Mouse (Mus musculus): ENCODE results near the gene Zbtb25.

Zbtb25 gene

DNA sequence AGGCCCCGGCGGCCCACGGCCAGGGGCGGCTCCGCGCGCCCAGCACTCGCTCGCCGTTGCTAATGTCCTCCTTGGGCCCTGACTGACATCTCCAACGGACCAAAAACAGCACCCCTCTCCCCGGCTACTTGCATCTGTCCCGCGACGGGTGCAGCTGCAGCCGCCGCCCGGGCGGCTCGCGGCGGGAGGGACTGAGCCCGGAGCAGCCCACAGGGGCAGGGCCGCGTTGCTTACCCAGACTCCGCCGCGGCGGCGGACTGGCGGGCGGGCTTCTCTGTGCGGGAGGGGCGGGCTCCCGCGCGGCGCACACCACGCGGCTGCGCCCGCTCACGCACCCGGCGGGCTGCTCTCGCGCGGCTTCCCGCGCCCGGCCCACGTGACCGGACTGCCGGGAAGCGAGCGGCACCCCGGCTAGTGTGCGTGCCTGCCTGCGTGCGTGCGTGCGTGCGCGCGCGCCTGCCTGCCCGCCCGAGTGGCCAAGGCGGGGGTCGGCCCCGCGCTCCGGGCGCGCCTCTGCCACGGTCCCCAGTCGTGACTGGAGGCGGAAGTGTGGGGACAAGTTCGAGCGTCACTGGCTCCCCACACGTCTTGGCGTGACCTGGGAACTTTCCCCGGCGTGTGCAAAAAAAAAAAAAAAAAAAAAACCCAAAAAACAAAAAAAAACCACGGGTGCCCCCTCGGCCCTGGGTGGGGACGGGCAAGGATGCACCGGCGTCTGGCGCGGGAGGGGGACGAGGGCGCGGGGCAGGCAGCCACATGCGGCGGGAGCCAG, at the start of gene Zbtb25:
TSS of gene Zbtb25 (minus strand) at position 397 of the 772 bp plus-strand sequence.
- CTCF ChIA-PET: interaction anchor here in 3 of 4 experiments (0.6 to 1.0 kb wide), 4 partner anchors 15 to 173 kb away, joined by 3 to 4 read pairs (median 4); no protein-coding TSS in a partner anchor
- POLR2A ChIA-PET: interaction anchor here in 3 of 4 experiments (0.8 to 4.7 kb wide), 7 partner anchors 11 to 700 kb away, joined by 3 to 38 read pairs (median 5); partner anchors contain the start of gene Wdr89 (in 1 of the 3)

DNA sequence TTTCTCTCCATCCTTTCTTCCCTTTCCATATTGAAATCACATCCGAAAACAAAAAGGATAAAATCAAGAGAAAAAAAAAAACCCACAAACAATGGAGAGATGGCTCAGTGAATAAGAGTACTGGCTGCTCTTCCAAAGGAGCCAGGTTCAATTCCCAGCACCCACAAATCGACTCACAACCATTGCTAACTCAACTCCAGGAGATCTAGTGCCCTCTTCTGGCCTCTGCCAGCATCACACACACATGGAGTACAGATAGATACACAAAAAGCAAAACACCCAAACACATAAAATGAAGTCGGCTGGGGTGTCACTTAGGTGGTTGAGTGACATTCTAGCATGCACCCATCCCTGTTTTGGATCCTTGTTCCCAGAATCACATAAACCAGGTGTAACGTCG, 48.9 kb upstream of the Zbtb25 start:
- POLR2A ChIA-PET: interaction anchor here in 3 of 4 experiments (0.7 to 2.1 kb wide), 9 partner anchors 8 to 51 kb away, joined by 3 to 8 read pairs (median 4); partner anchors contain the start of gene Hspa2 (in 3 of the 3)
- CTCF ChIA-PET: interaction anchor here in 2 of 4 experiments (0.7 to 1.4 kb wide), 2 partner anchors 77 to 173 kb away, joined by 3 read pairs; no protein-coding TSS in a partner anchor

DNA sequence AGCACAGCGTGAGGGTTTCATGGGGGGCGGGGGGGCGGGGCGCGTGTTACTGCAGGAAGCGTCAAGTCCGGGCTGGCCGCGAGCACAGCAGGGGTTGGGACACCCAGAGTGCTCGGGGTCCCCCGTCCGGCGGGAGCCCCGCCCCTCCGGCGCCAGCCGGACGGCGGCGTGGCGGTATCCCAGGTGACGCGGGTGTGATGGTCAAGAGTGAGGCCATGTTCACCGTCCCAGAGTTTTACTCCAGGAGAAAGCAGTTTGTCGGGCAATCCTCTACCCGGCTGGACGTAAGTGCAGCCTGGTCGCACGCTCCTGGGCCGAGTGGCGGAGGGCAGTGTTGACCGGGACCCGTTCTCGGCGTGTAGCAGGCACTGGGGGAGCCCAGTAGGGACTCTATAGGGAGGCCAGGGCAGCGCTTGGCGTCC, 48.0 kb upstream of the Zbtb25 start, which contains the start of gene Ppp1r36:
TSS of gene Ppp1r36 (plus strand) at position 106 of the 422 bp plus-strand sequence.
- CTCF ChIA-PET: interaction anchor here in 3 of 4 experiments (0.6 to 1.4 kb wide), 5 partner anchors 11 to 217 kb away, joined by 3 to 8 read pairs (median 3); no protein-coding TSS in a partner anchor
- POLR2A ChIA-PET: interaction anchor here in 3 of 4 experiments (0.6 to 2.1 kb wide), 13 partner anchors 9 to 191 kb away, joined by 3 to 8 read pairs (median 4); partner anchors contain the start of gene Hspa2 (in 2 of the 3)

DNA sequence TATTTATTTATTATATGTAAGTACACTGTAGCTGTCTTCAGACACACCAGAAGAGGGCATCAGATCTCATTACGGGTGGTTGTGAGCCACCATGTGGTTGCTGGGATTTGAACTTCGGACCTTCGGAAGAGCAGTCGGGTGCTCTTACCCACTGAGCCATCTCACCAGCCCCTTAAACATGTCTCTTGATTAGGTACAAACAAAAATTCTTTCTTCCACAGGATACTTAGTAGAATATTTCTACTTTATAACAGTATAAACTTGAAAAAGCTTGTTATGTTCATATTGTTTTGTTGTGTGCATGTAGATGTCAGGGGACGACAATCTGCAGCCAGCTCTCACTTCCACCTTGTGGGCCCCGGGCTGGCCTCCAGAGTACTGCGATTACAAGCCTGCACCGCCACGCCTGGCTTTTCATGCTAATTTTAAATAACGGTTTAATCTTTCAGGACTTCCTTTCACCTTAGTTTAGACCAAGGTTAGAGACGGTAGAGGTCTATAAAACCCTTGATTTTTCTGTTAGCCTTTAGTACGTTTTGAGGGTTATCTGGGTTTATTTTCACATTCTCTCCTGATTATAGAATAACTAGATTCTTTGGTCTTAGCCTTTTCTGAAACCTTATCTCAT, 46.1 kb upstream of the Zbtb25 start:
- POLR2A ChIA-PET: interaction anchor here in 1 of 4 experiments (0.8 to 1.1 kb wide), 2 partner anchors 9 to 11 kb away, joined by 3 to 4 read pairs; no protein-coding TSS in a partner anchor
- CTCF ChIA-PET: no interaction called here

DNA sequence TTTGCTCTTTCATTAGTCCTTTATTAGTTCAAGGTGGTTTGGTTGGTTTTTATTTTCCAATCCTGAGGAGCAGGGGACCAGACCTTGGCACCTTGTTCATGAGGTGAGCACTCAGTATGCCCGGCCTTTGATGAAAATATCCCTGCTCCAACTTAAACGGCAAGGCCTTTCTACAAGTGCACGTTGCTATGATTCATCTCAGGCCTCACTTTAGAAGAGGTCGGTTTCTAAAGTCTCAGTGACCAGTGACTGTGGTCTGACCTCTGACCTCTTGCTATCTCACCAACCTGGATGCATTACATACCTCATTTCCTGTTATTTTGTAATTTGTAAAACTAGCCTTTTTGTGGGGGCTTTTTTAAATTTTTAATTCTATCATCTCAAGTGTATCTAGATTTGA, 39.8 kb upstream of the Zbtb25 start:
- ChIA-PET POLR2A (no interaction called here), CTCF (interaction anchor here in 1 of 4 experiments (1.4 kb wide), 1 partner anchor 10 kb away, joined by 4 read pairs; no protein-coding TSS in a partner anchor)

DNA sequence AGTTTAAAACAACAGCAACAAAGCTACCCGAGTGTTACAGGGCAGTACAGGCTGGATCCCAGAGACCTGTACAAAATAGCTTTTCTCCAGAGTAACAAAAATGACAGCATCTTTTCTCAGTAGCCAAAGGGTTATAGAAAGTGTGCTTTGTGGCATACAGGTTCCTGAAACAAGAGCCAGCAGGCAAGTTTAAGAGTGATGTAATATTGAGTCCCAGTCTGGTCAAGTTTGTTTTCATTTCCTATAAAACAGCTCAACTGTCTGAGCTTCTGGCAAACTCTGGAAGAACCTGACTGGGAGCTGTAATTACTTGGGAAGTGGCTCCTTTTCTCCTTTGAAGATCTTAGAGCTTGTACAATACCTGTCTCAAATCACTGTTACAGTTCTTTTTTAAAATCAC, 37.8 kb upstream of the Zbtb25 start:
- CTCF ChIA-PET: interaction anchor here in 1 of 4 experiments (0.6 to 1.2 kb wide), 2 partner anchors 23 to 367 kb away, joined by 3 to 5 read pairs; no protein-coding TSS in a partner anchor
- POLR2A ChIA-PET: interaction anchor here in 3 of 4 experiments (0.6 to 4.4 kb wide), 15 partner anchors 8 to 862 kb away, joined by 3 to 26 read pairs (median 3); partner anchors contain the start of gene Ppp1r36 (in 1 of the 3)

DNA sequence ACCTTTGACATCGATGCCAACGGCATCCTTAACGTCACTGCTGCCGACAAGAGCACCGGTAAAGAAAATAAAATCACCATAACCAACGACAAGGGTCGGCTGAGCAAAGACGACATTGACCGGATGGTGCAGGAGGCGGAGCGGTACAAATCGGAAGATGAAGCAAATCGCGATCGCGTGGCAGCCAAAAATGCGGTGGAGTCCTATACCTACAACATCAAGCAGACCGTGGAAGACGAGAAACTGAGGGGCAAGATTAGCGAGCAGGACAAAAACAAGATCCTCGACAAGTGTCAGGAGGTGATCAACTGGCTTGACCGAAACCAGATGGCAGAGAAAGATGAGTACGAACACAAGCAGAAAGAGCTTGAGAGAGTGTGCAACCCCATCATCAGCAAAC, 36.6 kb upstream of the Zbtb25 start:
- ChIA-PET CTCF (interaction anchor here in 1 of 4 experiments (1.1 kb wide), 1 partner anchor 190 kb away, joined by 3 read pairs; no protein-coding TSS in a partner anchor), POLR2A (interaction anchor here in 3 of 4 experiments (0.6 to 4.4 kb wide), 31 partner anchors 9 to 177 kb away, joined by 3 to 26 read pairs (median 3); partner anchors contain the start of genes Akap5 (in 1 of the 3), Ppp1r36 (in 1 of the 3) and Zbtb1 (in 1 of the 3))

DNA sequence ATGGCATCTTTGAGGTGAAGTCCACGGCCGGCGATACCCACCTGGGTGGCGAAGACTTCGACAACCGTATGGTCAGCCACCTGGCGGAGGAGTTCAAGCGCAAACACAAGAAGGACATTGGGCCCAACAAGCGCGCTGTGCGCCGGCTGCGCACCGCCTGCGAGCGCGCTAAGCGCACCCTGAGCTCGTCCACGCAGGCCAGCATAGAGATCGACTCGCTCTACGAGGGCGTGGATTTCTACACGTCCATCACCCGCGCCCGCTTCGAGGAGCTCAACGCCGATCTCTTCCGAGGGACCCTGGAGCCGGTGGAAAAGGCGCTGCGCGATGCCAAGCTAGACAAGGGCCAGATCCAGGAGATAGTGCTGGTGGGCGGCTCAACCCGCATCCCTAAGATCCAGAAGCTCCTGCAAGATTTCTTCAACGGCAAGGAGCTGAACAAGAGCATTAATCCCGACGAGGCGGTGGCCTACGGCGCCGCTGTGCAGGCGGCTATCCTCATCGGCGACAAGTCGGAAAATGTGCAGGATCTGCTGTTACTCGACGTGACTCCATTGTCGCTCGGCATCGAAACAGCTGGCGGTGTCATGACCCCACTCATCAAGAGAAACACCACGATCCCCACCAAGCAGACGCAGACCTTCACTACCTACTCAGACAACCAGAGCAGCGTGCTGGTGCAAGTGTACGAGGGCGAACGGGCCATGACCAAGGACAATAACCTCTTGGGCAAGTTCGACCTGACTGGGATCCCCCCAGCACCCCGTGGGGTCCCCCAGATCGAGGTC, 36.0 kb upstream of the Zbtb25 start:
- ChIA-PET POLR2A (interaction anchor here in 3 of 4 experiments (0.6 to 4.4 kb wide), 29 partner anchors 10 to 705 kb away, joined by 3 to 26 read pairs (median 3); partner anchors contain the start of genes Akap5 (in 1 of the 3), Ppp1r36 (in 1 of the 3) and Zbtb1 (in 1 of the 3)), CTCF (interaction anchor here in 3 of 4 experiments (0.6 to 1.1 kb wide), 4 partner anchors 16 to 191 kb away, joined by 3 to 5 read pairs (median 4); no protein-coding TSS in a partner anchor)

DNA sequence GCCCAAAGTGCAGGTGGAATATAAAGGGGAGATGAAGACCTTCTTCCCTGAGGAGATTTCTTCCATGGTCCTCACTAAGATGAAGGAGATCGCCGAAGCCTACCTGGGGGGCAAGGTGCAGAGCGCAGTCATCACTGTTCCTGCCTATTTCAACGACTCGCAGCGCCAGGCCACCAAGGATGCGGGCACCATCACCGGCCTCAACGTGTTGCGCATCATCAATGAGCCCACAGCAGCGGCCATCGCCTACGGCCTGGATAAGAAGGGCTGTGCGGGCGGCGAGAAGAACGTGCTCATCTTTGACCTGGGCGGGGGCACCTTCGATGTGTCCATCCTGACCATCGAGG, 35.4 kb upstream of the Zbtb25 start:
- POLR2A ChIA-PET: interaction anchor here in 3 of 4 experiments (0.6 to 4.4 kb wide), 20 partner anchors 10 to 704 kb away, joined by 3 to 26 read pairs (median 4); partner anchors contain the start of genes Akap5 (in 1 of the 3), Ppp1r36 (in 1 of the 3) and Zbtb1 (in 1 of the 3)
- CTCF ChIA-PET: interaction anchor here in 2 of 4 experiments (0.6 to 1.5 kb wide), 2 partner anchors 50 to 373 kb away, joined by 3 read pairs; no protein-coding TSS in a partner anchor

DNA sequence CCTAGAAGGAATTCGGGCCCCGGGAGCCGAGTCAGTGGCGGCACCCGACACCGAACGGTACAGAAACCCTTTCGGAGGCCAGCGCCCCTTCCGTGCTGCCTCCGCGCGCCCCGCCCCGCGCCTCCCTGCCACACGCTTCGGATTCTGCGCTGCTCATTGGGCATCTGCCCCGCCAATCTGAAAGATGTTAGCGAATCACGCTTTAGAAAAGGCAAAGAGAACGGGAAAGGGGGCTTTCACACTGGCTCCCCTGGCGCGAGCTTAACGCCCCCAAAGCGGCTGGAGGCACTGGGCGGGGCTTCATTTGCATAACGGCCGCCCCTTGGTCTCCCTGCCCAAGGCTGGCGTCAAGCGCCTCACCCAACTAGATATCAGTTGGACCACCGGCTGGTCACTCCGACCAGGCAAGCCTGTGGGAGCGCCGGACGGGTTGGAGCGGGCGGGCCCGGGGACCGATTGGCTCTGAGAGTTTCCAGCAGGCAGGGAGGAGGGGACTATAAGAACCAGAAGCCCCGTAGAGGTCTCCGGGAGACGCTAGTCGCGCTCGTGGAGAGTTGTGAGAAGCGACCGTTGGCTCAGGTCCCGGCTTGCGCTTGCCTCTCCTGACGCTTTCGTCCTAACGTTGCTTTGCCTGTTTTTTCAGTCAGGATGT, 34.6 kb upstream of the Zbtb25 start, which contains the start of gene Hspa2:
TSS of gene Hspa2 (plus strand) at position 291 of the 652 bp plus-strand sequence.
- CTCF ChIA-PET: interaction anchor here in 3 of 4 experiments (0.6 to 1.9 kb wide), 7 partner anchors 12 to 374 kb away, joined by 3 to 8 read pairs (median 4); no protein-coding TSS in a partner anchor
- POLR2A ChIA-PET: interaction anchor here in 3 of 4 experiments (0.6 to 4.4 kb wide), 62 partner anchors 10 to 808 kb away, joined by 3 to 26 read pairs (median 4); partner anchors contain the start of genes Ppp1r36 (in 2 of the 3), Mthfd1 (in 1 of the 3), Ppp2r5e (in 1 of the 3) and Wdr89 (in 1 of the 3)

DNA sequence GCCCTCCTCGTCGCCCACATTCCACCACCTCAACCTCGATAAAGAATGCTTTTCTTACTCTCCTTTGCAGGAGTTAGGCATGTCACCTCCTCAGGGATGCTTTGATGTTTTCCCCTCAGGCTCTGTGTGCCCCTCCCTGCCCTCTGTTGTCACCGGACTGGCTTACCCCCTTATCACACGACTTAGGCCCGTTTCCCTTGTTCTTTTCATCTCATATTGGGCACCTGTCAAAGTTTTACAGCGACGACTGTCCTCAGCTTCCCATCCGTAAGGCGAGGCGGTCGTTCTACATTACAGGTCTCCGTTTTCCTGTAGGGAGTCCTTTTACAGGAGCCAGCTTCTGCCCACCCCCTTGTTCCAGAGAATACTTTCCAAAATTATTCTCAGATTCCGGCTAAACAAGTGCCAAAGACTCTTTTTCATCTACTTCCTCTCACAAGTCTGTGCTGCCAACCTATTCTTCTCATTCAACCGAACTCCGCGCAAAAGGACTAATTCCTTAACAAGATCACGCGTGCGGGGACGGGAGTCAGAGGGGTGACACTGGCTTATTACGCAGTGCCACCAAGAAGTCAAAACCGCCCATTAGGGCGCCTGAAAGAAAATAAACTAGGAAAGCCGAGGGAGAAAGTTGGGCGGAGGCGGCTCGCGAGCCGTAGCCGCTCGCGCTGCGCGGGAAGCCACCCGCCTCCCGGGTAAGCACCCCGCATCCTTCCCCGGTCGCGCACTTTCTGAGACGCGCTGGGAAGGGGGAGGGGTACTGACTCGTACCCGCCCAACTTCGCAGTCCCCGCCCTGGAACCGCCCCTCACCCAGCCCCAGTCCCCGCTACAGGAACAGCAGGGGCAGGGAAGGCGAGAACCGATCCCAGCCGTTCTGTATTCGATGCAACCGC, 33.8 kb upstream of the Zbtb25 start:
- ChIA-PET POLR2A (interaction anchor here (0.6 to 4.4 kb wide), 71 partner anchors 9 to 807 kb away, joined by 3 to 26 read pairs (median 4); partner anchors contain the start of genes Ppp1r36 (in 3 of the 4), Mthfd1 (in 1 of the 4), Ppp2r5e (in 1 of the 4) and Wdr89 (in 1 of the 4)), CTCF (interaction anchor here (0.6 to 1.9 kb wide), 10 partner anchors 11 to 374 kb away, joined by 3 to 8 read pairs (median 4); no protein-coding TSS in a partner anchor)

DNA sequence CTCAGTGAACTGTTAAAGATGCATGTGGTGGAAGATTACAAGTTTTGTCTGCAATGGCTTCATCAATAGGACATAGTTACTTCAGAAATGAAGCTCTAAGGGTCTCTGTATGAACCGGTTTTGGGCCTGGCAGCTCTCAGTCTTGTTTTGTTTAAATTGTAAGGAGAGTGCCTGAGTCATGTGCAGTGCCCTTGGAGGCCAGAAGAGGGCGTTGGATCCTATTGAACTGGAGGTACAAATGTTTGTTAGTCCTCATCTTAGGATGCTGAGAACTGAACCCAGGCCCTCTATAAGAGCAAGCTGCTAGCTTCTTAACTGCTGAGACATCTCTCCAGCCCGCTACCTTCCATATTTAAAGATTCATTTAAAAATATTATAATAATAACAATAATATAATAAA, 32.3 kb upstream of the Zbtb25 start:
- CTCF ChIA-PET: interaction anchor here (0.6 to 2.2 kb wide), 13 partner anchors 10 to 367 kb away, joined by 3 to 14 read pairs (median 4); no protein-coding TSS in a partner anchor
- POLR2A ChIA-PET: interaction anchor here in 3 of 4 experiments (0.8 to 2.1 kb wide), 9 partner anchors 9 to 185 kb away, joined by 3 to 7 read pairs (median 3); partner anchors contain the start of gene Mthfd1 (in 1 of the 3)

DNA sequence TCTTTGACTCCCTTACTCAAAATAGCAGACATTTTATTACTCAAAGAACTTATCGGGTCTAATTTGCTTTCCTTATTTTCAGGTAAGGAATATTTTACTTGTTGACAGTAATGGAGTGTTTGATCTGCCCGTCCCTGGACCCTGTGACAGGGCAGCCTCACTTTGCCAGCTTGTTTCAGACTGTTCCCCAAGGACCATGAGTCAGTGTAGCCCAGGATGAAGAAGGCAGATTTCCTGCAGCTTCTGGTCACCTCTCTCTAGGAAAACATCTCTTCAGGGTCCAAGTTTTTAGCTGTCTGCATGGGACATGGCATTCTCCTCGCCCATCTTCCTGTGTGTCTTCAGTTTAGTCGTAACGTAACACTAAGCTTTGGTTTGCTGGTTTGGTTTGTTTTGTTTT, 27.9 kb upstream of the Zbtb25 start:
- ChIA-PET CTCF (no interaction called here), POLR2A (interaction anchor here in 3 of 4 experiments (0.5 to 1.0 kb wide), 3 partner anchors 12 to 32 kb away, joined by 3 to 4 read pairs (median 4); no protein-coding TSS in a partner anchor)

DNA sequence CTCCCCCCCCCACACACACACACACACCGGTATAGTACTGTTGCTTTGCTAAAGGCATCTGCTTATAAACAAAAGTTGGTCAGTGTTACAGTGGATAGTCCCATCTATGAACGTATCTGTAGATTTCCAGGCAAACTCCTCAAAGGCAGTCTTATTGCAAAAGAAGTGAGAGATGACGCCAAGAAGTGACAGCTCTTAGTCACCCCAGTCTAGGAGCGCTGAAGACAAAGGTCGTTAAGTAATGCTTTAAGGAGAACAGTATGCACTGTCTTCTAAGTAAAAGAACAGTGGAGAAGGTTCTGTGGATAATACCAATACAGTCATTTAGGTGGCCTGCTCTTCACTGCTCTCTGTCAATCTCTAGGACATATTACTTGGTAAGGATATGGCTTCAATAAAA, 23.6 kb upstream of the Zbtb25 start:
- ChIA-PET POLR2A (interaction anchor here in 3 of 4 experiments (1.0 to 4.4 kb wide), 5 partner anchors 9 to 17 kb away, joined by 4 to 25 read pairs (median 7); partner anchors contain the start of gene Hspa2 (in 1 of the 3)), CTCF (interaction anchor here in 1 of 4 experiments (2.5 kb wide), 1 partner anchor 8 kb away, joined by 14 read pairs; no protein-coding TSS in a partner anchor)

Measured in embryonic stem cell, embryonic (primary cell).